Mouse (Mus musculus) 416B (cell line): ENCODE measurements at regions not wholly inside any gene's neighbourhood (a gene's known extent, or its start where the extent isn't known, plus 50 kb on each side); places are given as distances from the start of the nearest gene placed in this dataset.

Source experiments
- DNase-seq: peaks from one replicate; pipeline ENCODE4 v3.0.0; 2011; ENCODE audit warnings: low read depth

GRCm38 (mm10) chr3:114463267-114463666 is 432.9 kb downstream of the Col11a1 start:
- DNase-seq, result no peak

GRCm38 (mm10) chr3:114463714-114464545 is 433.6 kb downstream of the Col11a1 start:
- DNase-seq, result no peak

GRCm38 (mm10) chr3:114464546-114464888 is 434.2 kb downstream of the Col11a1 start:
- no peak for DNase-seq

- DNase-seq, result no peak
Observed at GRCm38 (mm10) chr3:114483904-114484303, 420.0 kb upstream of the Olfm3 start.

GRCm38 (mm10) chr3:114507690-114508332 is 396.1 kb upstream of the Olfm3 start:
- DNase-seq, result no peak

GRCm38 (mm10) chr3:114515233-114515632 is 388.6 kb upstream of the Olfm3 start:
- DNase-seq, result no peak

GRCm38 (mm10) chr3:114544353-114544752 is 359.5 kb upstream of the Olfm3 start:
- DNase-seq, result no peak

- DNase-seq, result no peak
Observed at GRCm38 (mm10) chr3:114547218-114547617, 356.7 kb upstream of the Olfm3 start.

GRCm38 (mm10) chr3:114570978-114571377 is 332.9 kb upstream of the Olfm3 start:
- peak; percentile 32 for DNase-seq
